Mouse (Mus musculus) MEL (cell line): ENCODE data around the gene Commd4.

Experiments
- CTCF ChIP-seq, 3 experiments: IDR thresholded peaks in 2 of 3; conservative IDR thresholded peaks in 1 of 3; 2 replicates each; pipeline ENCODE4 v1.5.1; 2011 to 2012; ENCODE audit warnings: low read length in 3 of 3, low read depth in 2 of 3, mild to moderate bottlenecking in 2 of 3, improper control_type of control experiment in 1 of 3, inconsistent platforms in 1 of 3, mixed read lengths in 1 of 3, moderate library complexity in 1 of 3; ENCODE audit not compliant: control insufficient read depth in 1 of 3, insufficient read depth in 1 of 3, poor library complexity in 1 of 3, severe bottlenecking in 1 of 3
- GATA1 ChIP-seq: IDR thresholded peaks from 2 replicates; pipeline ENCODE4 v1.6.1; 2011; ENCODE audit warnings: low read depth, low read length, improper control_type of control experiment
- POLR2A ChIP-seq, 2 experiments: IDR thresholded peaks; 2 replicates each; pipeline ENCODE4 v1.6.1; 2011 to 2012; ENCODE audit warnings: low read length in 2 of 2, mild to moderate bottlenecking in 2 of 2, control low read depth in 1 of 2, improper control_type of control experiment in 1 of 2, low read depth in 1 of 2, moderate library complexity in 1 of 2; ENCODE audit not compliant: control insufficient read depth in 1 of 2, insufficient read depth in 1 of 2, poor library complexity in 1 of 2

- no peak for TF ChIP-seq POLR2A (IDR thresholded peaks at IDR 0.05; ENCODE audit: control insufficient read depth in 1 of 2, insufficient read depth in 1 of 2, low read depth in 1 of 2, low read length in 2 of 2, poor library complexity in 1 of 2)
- TF ChIP-seq CTCF (IDR thresholded peaks at IDR 0.05 in 2 of 3, conservative IDR thresholded peaks at IDR 0.05 in 1 of 3; ENCODE audit: control insufficient read depth in 1 of 3, insufficient read depth in 1 of 3, low read depth in 2 of 3, low read length in 3 of 3, poor library complexity in 1 of 3, severe bottlenecking in 1 of 3): no peak
- no peak for TF ChIP-seq GATA1
These were observed 28.5 kb downstream of the Commd4 start for GRCm38 (mm10) chr9:57129641-57130040.
